Mouse (Mus musculus) kidney, adult 11 months (tissue): ENCODE measurements at regions not wholly inside any gene's neighbourhood (a gene's known extent, or its start where the extent isn't known, plus 50 kb on each side); places are given as distances from the start of the nearest gene placed in this dataset.
A peak's percentile ranks its signal among the peaks of the same experiment; 100 is the strongest.

Source experiments
- DNase-seq: peaks from one replicate; pipeline ENCODE4 v3.0.0; 2022

DNA sequence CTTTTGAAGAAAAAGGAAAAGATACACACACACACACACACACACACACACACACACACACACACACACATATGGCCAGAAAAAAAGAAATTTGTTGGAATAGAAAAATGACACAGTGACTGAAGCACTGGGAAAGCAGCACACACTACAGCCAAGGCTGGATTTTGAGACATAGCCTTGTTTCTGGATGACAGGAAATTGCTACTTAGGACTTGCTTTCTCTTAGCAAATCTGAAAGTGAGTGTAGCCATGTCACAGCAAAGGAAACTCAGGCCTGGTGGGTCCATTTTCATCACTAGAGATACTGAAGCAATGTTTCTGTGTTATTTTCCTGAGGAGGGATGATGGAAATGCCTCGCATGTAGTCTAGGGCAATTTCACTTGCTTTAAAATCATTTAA lies 271.3 kb upstream of the Gpc5 start:
- DNase-seq = no peak

DNA sequence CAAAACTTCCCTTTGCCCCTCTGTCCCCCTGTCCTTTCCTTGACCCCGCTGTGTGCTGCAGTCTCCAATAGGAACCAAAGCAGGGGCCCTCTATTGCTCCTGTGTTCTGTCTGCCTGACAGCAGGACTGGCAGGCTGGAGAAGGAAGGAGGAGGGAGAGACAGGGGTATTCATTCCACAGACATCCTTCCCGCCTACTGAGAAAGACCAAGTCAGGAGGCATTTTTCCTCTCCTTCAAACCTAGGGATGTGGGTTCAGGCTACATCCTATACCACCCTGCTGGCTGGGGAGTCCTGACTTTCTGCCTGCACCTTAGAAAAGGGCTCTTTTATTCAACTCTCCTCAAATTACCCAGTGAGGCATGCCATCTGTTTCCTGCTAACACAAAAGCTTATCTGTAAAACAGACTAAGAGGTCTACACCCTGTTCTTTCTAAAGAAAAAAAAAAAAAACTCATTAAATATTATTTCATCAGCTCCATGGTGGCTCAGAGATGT lies 270.9 kb upstream of the Gpc5 start:
- DNase-seq = no peak

DNA sequence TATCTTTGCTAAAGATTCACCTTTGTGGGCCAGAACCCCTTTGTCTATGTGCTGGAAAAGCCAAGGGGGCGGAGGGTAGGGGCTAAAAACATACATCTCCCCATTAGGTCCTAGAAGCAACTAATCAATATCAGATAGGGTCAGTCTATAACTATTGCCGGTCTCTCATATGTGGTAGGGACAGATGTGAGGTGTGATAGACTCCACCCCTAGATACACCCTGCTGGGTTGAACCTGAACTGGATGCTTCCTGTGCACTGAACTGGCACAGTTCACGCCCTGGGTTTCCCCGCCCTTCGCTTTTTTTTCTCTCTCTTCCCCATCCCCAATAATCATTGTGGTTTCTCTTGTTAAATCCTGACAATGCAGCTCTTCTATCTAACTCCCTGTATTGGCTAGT lies 270.3 kb upstream of the Gpc5 start:
- DNase-seq = no peak

DNA sequence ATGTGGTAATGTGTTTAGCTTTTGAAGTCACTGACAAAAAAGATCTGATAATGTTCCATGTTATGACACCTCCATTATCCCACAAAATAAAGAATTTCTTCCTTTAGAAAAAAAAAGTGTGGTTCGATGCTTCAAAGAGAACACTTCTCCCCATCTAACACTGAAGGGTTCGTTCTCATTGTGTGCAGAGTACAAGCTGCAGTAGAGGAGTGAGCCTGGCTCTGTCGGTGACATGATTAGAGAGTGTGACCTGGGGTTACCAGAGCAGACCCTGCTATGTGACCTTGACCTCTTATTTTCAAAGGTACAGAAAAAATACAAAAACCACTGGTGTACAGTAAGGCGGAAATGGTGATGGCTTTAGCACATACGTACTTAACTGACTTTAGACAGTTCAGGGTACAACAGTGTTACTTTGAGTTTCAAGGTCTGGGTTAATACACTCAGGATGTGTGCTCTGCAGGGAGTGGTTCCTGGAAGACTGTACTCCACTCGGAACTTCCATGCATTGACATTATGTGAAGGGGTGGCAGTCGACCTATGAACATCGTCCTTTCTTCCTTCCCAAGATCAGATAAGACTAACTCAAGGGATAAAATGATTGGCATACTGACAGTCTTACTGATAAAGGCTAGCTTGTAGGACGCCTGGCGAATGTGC lies 265.2 kb upstream of the Gpc5 start:
- no peak for DNase-seq

DNA sequence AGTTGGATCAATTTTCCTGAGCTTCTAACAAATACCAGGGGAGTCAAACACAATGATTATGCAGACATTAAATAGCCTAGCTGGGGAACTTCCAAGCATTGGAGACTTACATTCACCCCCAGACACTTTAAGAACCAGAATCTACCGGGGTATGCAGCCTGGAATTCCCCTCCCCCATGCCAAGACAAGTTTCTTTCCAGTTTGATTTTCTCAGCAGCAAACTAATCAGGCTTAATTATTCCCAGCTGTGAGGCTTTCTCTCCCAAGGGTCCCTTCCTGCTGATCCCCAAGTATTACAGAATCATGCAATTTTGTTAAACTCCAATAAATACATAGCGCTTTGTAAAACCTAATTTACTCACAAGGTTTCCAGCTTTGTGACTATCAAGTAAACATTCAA lies 262.7 kb upstream of the Gpc5 start:
- DNase-seq = no peak

DNA sequence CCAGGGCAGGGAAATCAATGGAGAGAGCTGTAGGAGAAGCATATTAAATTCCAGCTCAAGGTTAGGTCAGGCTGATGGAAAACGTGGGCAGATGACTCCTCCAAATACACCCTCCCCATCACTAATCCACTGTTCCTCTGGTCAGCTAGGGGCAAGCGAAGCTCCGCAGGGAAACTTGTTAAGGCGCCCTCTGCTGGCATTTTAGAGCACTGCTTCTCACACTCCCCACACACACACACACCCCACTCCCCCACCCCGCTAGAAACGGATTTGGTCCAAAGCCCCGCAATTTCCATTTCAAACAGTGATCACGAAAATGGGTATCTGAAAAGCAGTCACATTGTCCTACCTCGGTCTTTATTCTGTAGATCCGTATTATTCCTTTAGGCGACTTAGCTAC lies 259.0 kb upstream of the Gpc5 start:
- DNase-seq = no peak

DNA sequence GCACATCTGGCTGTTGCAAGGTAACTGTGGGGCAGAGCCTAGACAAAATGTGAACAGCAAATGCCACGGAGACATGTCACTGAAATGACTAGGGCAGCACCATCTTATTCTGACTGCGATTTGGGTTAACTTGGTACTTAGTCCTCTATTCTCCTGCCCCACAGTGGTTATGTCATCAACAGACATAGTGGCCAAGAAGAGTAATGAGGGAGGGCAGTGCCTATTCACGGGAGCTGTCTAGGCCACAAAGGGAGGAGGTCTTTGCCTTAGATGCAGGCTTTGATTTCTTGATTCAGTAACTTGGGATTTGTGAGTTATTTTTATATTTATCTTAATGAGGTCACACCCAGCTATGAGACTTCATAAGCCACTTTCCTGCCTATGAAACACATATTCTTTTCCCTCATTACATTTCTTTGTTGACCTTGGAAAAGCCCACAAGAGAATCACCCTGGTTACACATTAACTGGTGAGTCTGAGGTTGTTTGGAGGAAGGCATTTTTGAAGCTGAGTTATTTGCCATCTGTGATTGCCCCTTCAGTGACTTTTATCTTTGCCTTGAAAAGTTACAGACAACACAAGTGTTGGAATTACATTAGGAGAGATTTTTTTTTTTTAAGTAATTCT lies 255.2 kb upstream of the Gpc5 start:
- DNase-seq = no peak

DNA sequence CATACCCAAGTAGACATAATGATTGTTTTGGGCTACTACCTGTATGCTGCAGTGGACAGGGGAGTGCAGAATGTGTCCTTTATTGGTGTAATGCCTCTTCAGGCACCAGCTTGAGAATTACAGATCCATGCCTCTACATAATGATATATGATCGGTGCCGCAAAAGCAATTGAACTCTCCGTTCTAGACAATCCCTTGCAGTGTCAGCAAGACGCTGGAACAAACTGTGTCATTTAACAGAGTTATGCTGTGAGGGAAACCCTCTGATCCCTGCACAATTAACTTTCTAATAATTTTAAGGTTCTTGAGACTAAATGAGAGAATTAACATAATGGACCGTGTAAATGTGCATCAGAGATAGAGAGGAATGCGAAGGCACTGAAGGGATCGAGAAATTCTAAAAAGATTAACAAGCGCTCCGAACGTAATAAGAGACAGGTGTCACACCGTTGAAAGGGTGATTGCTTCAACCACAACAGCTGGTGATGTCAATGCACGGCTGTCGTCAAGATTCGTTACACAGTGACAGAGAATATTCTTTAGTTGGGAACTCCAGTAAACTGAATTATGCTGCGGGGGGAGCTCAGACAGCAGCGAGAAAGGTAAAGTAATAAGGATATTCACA lies 254.3 kb upstream of the Gpc5 start:
- DNase-seq = no peak

DNA sequence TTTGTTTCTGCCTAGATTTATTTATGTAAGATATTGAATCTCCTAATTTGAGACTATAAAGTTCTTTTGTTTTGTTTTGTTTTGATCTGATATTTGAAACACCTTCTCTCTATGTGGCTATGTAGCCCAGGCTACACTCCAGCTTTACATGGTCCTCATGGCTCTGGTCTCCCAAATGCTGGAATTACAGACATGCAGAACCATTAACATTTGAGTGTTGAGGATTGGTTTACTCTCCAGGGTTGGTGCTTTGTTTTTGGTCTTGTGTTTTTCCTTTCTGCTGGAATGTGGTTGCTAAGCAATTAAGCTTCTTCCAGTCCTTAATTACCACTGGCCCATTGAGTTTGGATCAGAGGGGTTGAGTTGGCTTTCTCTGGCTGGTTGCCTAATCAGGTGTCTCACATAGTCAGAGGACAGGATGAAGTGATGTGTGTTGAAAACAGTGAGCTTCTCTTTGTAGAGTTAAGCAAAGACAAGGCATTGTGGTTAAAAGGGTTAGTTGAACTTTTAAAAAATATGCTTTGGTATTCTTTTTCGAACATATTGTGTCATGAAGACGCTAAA lies 252.6 kb upstream of the Gpc5 start:
- DNase-seq = no peak

DNA sequence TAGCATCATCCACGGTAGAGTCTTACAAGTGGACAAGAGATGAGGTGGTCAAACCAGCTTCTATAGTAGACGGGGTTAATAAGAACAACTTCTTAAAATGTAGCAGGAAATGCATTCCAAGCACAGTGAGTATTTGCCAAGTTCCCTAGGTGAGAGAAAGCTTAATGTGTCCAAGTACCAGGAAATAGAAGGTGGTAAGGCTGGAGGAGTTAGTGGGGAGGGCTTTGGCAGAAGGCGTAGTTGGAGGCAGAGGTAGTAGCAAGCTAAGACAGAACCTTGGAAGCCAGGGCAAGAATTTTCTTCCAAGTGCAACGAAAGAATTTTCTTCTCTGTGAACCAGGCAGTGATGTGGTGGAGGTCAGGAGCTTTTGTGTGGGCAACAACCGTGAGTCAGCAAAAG lies 251.2 kb upstream of the Gpc5 start:
- DNase-seq = no peak

DNA sequence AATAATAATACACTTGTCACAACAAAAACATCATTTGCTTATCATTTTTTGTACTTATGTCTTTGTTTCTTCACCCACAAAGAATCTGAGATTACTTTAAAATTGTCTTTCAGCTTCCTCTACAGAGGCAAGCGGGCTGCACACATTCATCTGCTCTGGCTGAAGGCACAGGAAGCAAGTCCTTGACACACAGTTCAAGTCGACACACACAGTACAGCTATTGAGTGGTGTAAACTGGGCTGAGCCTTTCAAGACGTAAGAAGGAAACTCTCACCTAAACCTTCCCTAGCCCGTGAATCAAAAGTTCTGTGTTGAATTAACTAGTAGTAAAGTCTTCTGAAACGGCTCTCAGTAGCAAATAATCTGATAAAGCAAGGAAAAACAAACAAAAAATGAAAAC lies 250.5 kb upstream of the Gpc5 start:
- no peak for DNase-seq

DNA sequence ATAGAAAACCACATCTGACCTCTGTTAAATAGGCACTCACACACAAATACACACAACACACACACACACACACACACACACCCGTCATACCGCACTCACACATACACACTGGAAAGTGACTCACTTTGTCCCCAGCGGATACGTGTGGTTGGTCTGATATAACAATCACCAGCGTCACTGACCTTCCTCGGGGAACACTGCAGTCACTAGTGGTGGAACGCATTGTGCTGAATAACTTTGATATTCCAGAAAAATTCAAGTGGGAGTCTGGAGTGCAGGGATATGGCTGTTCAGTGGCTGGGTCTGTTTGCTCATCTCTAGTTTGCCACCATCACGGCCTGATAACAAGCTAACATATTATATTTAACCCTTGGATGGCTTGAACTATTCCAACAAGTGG lies 249.7 kb upstream of the Gpc5 start:
- DNase-seq = no peak

DNA sequence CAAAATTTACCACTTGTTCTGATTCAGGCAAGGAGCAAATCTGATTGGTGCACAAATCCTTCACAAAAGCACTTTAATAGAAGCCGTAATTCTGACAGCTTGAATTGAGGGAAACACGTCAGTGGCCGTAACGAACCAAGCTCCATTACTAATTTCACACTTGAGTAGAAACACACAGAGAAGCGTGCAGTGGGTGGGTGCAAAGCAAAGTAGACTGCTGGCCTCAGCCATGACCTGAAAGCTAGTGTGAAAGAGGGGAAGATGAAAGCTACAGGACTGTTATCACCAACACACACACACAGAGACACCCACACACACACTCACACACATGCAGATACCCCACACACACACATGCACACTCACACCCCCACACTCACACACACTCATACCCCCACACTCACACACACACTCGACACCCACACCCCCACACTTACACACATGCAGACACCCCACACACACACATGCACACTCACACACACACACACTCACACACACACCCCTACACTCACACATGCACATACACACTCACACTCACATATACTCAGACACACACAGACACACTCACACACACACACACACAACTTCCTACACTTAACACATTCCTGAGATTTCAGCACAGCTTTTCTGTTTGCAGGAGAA lies 248.8 kb upstream of the Gpc5 start:
- no peak for DNase-seq

DNA sequence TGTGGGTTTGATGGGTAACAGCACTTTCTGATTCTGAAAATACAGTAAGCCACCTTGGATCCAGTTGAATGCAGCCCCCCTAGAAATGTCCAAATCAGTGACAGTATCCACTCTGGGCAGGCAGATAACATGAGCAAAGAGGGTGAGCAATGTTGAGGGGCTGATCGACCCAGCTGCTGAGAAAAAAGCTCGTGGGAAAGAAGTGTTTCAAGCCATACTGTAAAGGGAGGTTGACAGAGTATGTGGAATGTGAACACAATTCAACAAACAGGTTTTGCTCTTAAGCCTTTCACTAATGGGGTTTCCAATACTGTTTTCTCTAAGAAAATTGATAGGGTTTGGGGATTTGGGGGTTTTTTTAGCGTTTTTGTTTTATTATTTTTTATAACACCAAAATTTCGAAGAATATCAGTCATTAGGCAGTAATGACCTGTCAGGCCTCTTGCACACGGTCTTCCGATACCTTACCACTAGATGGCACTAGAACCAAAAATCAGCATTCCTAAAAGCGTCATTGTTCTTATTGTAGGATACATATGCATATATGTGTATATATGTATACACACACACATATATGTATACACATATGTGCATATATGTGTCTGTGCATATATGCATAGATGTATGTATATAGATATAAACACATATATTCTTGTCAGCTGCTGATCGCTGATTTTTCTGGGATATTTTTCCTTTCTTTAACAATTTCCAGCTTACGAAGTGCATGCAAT lies 237.5 kb upstream of the Gpc5 start:
- DNase-seq = no peak

DNA sequence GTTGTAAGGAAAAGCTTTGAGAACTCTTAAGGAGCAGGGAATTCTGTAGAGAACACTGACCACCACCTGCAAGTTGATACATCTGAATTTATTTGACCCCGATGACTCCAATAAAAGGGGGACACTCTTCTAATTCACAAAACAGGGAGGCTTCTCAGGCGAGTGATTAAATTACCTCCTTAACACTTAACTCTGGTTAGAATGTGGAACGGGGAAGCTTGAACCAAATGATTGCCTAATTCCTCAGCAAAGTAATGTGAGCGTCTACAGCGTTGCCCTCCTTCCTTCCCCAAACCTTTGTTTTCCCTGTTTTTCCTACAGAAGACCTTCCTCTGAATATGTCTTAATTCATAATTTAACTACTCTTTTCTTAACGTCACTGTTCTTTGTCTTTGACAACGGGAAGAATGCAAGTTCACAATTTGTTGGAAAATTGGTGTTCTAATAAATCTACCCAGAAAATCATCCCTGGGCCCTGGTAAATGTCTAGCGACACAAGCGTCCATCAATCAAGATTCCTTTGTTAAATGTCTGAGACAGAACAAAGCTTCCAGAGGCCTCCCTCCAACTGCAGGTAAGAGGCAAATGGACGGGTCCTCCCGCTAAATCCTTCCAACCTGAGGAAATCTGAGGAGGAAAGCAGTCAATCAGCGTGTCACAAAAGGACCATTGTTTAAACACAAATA lies 236.8 kb upstream of the Gpc5 start:
- DNase-seq = no peak

DNA sequence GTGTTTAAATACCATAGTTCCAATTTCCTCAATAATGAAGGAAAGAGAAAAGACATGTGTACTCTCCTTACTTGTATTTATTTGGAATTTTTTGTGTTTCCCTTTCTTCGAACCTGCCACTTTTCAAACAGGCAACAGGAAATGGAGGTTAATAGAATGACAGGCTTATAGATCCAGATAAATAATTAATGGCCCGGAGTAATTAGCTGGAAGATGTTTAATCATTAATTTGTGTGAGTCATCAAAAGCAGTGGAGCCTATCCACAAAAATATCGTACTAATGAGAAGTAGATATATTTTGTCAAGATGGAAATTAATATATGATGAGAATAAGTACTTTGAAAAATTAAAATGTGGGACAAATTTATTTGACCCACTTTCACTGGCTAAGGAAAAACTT lies 236.3 kb upstream of the Gpc5 start:
- DNase-seq = no peak

DNA sequence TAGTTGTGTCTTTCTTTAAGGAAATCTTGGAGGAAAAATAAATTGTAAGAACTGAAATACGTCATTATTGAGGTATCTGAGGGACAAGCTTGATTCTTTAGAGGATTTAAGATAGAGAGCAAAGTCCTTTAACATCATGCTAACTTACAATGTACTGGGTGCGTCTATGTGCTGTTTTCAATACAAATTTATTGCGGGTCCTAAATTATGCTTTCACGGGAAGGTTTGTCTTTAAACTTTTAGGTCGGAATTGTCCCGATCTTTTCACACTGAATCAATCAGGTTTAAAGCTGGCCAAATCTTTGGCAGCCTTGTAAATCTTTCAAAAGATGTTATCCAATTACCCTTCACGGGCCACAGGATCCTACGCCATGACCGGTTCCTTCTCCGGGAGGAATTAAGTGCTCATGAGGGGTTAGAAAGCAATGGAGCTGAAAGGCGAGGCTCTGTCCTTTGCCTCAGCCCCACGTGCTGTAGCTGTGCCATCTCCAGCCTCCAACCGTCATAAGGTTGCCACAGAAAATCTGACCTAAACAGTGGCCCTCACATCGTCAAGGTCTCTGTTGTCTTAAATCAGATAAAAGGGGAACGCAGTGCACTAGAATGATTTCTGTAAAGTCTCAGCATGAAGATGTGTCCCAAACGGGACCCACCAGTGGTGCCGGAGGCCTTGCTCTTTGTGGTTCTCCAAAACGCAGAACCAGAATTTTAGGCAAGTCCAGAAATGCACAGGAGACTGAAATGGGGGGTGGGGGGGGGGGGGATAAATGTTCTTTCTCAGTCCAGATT lies 235.6 kb upstream of the Gpc5 start:
- peak; percentile 17 for DNase-seq

DNA sequence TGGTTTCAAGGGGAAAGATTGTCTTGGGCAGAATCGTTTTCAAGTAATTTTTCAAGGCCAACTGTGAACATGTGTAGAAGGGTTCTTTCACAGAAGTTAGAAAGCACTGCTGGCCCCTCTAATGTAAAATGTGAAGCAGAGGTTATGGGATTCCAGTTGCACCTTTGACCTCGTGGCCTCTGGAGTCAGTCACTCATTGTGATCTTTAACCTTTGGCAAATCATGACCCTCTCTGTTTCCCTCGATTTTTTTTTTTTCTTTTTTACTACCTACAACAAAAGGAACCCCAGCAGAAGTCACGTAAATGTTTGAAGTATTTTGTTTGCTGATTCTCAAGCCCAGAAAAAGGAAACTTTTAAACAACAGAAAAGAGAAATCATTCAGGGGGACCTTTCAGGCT lies 234.8 kb upstream of the Gpc5 start:
- no peak for DNase-seq

DNA sequence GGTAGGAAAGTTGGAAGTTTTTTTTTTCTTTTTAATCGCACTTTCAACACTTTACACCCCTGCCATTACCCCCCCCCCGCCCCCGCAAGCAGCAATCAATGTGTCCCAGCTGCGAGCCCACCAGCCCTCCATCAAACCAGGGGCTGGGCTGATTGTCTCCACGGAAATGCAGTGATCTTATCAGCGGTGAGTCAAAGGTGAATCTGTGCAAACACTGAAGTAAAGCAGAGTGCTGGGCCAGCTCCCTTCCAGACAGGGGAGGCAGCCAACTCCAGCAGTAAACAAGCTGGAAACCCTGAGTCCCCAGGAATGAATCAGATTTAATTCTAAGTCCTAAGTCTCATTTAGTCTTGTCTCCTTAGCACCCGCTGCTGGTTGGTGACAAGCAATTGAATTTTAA lies 234.3 kb upstream of the Gpc5 start:
- no peak for DNase-seq

DNA sequence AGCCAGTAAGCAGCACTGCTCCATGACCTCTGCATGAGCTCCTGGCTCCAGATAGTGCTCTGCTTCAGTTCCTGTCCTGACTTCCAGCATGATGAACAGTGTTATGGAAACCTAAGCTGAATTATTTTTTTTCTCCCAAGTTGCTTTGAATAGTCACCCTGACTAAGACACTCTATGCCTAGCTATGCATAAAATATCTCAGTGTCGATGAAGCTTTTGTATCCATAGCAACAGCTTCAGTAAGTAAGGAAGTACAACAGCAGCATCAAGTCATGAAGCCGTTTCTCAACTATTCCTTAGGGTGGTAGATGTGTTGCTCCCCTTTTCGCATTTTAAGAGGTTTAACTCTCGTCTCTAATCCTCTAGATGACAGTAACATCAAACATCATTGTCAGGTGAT lies 228.4 kb upstream of the Gpc5 start:
- DNase-seq = no peak

DNA sequence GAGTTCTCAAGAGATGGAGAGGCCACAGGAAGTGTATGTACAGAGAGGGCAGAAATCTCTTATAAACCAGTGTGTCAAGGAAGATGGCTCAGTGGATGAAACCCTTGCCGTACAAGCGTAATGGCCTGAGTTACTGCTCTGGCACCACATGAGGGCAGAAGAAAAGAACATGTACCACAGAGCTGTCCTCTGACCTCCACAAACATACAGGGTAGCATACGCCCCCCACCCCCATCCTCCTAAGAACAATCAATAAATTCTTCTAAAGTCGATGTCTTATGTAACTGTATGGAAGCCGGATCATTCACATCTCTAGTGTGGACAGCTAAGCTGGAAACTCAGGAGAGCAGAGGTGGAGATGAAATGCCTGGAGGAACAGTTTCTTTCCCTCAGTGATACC lies 227.9 kb upstream of the Gpc5 start:
- no peak for DNase-seq

DNA sequence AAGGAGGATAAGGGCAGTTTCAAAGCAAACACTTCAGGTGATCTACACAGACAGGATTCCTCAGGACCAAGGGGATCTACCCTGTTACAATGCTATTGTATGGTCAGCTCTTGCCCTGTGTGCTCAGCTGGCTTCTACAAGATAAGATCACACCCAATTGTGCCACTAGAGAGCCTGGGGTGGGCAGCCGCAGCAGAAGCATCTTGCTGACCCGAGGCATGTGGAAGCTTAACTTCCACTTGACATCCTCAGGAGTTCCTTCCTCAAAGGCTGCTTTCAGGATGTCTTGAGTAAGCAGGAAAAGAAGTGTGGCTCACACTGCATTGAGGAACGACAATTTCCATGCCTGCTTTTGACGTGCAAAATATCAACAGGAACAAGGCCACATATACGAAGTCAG lies 222.8 kb upstream of the Gpc5 start:
- DNase-seq = no peak
